Mouse (Mus musculus) olfactory bulb, adult 2 months (tissue): ENCODE results near the gene Taf1c.

Experiments
- CTCF ChIP-seq: fragments of 200-500 bp; IDR thresholded peaks from 2 replicates; pipeline ENCODE4 v1.5.1; 2012; ENCODE audit warnings: low read depth, mild to moderate bottlenecking, low read length, moderate library complexity; ENCODE audit not compliant: insufficient read depth
- POLR2A ChIP-seq: fragments of 200-500 bp; IDR thresholded peaks from 2 replicates; pipeline ENCODE4 v1.6.1; 2012; ENCODE audit warnings: mild to moderate bottlenecking, low read depth, low read length, moderate library complexity; ENCODE audit not compliant: insufficient read depth

DNA sequence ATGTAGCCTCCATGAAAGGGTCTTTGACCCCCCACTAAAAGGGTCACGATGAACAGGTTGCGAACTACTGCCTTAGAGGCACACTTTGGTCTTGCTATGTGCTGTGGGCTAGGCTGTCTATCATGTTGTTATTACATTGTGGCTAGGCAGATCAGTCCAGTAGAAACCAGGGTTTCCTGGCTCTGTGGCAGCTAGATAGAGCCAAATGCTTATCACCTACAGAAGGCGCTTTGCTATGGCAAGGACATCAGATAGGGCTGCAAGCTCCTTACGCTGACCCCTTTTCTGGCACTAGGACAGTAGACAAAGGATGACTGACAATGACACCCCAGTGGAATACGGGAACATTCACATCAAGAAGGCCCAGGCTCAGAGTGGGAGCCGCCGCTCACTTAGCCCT, 22.2 kb upstream of the Taf1c start:
- TF ChIP-seq POLR2A: no peak
- TF ChIP-seq CTCF: no peak
